Mouse (Mus musculus) kidney, adult 2 months (tissue): ENCODE results near the gene Cbx1.

Source experiments
- CTCF ChIP-seq: fragments of 200-500 bp; conservative IDR thresholded peaks from 2 replicates; pipeline ENCODE4 v1.5.1; 2011; ENCODE audit warnings: low read depth, mild to moderate bottlenecking, control low read depth, low read length, moderate library complexity, mixed read lengths; ENCODE audit not compliant: insufficient read depth, insufficient read length
- POLR2A ChIP-seq: fragments of 200-500 bp; IDR thresholded peaks from one replicate; pipeline ENCODE4 v1.6.1; 2011; ENCODE audit warnings: low read depth, low read length, control low read depth

DNA sequence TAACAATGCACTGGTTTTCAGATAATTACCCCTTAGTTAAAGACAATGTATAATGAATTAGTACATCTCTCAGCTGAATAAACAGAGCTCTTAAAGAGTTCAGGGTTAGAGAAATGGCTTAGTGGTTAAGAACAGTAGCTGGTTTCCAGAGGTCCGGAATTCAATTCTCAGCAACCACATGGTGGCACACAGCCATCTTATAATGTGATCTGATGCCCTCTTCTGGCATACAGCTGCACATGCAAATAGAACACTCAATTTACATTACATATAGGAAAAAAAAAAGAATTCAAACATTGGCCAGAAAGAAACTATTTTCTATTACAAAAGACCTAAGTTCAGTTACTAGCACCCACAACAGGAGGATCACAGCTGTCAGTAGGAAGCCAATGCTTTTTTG, 7.7 kb downstream of the Cbx1 start:
- TF ChIP-seq CTCF: 0 out of 2 replicates have a peak, but pooled peaks have one; percentile 14
- TF ChIP-seq POLR2A: no peak
